Mouse (Mus musculus) intestine, postnatal 0 days (tissue): ENCODE measurements at regions not wholly inside any gene's neighbourhood (a gene's known extent, or its start where the extent isn't known, plus 50 kb on each side); places are given as distances from the start of the nearest gene placed in this dataset.
"Not testable (repeated sequence)": the region's sequence is repeated elsewhere in the genome, so short reads cannot be mapped to it uniquely, and the experiment has no call there.

Experiments
- ATAC-seq: fragments of 200-750 bp; cut with Nextera tagmentation; 2 replicates; pipeline ENCODE4 v1.8.0; 2017; ENCODE audit warnings: mild to moderate bottlenecking, moderate TSS enrichment, moderate library complexity
- H3K27ac ChIP-seq: fragments of 300-500 bp; sonication (generic); 2 replicates; pipeline ENCODE4 v1.5.1; 2014; ENCODE audit warnings: mild to moderate bottlenecking, low read depth, low read length, moderate library complexity
- H3K27me3 ChIP-seq: fragments of 300-500 bp; sonication (generic); replicated peaks from 2 replicates; pipeline ENCODE4 v1.6.1; 2014; ENCODE audit warnings: low read length, mixed read lengths; ENCODE audit not compliant: control insufficient read depth, insufficient read depth
- H3K36me3 ChIP-seq: fragments of 300-500 bp; sonication (generic); 2 replicates; pipeline ENCODE4 v1.6.1; 2014; ENCODE audit warnings: mild to moderate bottlenecking, moderate library complexity; ENCODE audit not compliant: control insufficient read depth, insufficient read depth
- H3K4me1 ChIP-seq: fragments of 300-500 bp; sonication (generic); replicated peaks from 2 replicates; pipeline ENCODE4 v1.6.1; 2014; ENCODE audit warnings: antibody characterized with exemption, low read length, mixed read lengths; ENCODE audit not compliant: control insufficient read depth, insufficient read depth
- H3K4me2 ChIP-seq: fragments of 300-500 bp; sonication (generic); replicated peaks from 2 replicates; pipeline ENCODE4 v1.6.1; 2014; ENCODE audit warnings: low read depth, mild to moderate bottlenecking, moderate library complexity
- H3K4me3 ChIP-seq: fragments of 300-500 bp; sonication (generic); 2 replicates; pipeline ENCODE4 v1.5.1; 2014; ENCODE audit warnings: low read depth, low read length
- H3K9ac ChIP-seq: fragments of 300-500 bp; sonication (generic); 2 replicates; pipeline ENCODE4 v1.6.1; 2014; ENCODE audit warnings: mild to moderate bottlenecking, low read depth, low read length
- H3K9me3 ChIP-seq: fragments of 300-500 bp; sonication (generic); 2 replicates; pipeline ENCODE4 v1.6.1; 2016; ENCODE audit warnings: mixed run types; ENCODE audit not compliant: control insufficient read depth
- CTCF ChIP-seq: sonication (generic); IDR thresholded peaks from 2 replicates; pipeline ENCODE4 v1.5.1; 2016; ENCODE audit warnings: low read depth, mild to moderate bottlenecking, control low read depth, antibody characterized with exemption, moderate library complexity
- WGBS: fragments of 180-500 bp; shearing (Covaris S2); extraction: QIAGEN DNeasy Blood & Tissue Kit; methylation state at CpG from one replicate; pipeline ENCODE4 v1.1.7; 2014; 5-methylcytosine and 5-hydroxymethylcytosine counted together

- no peak for ATAC-seq
- no peak overlapping the region for H3K4me2 ChIP-seq
- no peaks in the 10 kb centered on the region for H3K4me1 ChIP-seq
- H3K27ac ChIP-seq = no peak overlapping the region
- no peaks in the 10 kb centered on the region for H3K36me3 ChIP-seq
- H3K9me3 ChIP-seq = no peaks in the 10 kb centered on the region
- no peak for TF ChIP-seq CTCF
- WGBS = 68% methylated on average over 9 of the region's 9 CpGs
- no peak overlapping the region for H3K9ac ChIP-seq
- H3K27me3 ChIP-seq = no peaks in the 10 kb centered on the region
- no peak overlapping the region for H3K4me3 ChIP-seq
These were observed 249.2 kb downstream of the Gxylt1 start for GRCm38 (mm10) chr15:93025791-93026190.

DNA sequence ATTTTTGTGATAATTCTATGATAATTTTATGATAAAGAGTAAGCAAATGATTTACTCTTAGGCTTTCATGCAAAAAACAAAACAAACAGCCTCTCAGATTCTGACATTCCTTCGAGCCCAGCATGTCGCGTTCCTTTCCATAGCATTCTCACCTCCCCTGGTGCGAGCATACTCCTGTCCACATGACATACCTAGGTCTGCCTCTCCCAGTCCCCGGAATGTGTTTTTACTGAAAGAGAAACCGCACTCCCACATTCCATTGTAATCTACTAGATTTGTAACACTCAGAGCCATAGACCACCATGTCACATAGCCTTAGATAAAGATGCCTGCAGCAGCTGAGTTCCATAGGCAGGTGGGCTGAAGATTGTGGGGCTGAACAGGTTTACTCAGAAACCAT is 250.8 kb downstream of the Gxylt1 start:
- no peak overlapping the region for H3K4me2 ChIP-seq
- no peaks in the 10 kb centered on the region for H3K27me3 ChIP-seq
- ATAC-seq = no peak
- 33% methylated on average over 6 of the region's 6 CpGs for WGBS
- no peak for TF ChIP-seq CTCF
- H3K4me1 ChIP-seq = no peaks in the 10 kb centered on the region
- no peaks in the 10 kb centered on the region for H3K9me3 ChIP-seq
- H3K27ac ChIP-seq = no peak overlapping the region
- no peak overlapping the region for H3K4me3 ChIP-seq
- H3K36me3 ChIP-seq = no peaks in the 10 kb centered on the region
- no peak overlapping the region for H3K9ac ChIP-seq

GRCm38 (mm10) chr15:93011166-93011565 is 263.8 kb downstream of the Gxylt1 start:
- Histone ChIP-seq H3K4me1 (no peaks in the 10 kb centered on the region), H3K4me2 (no peak overlapping the region), H3K9ac (no peak overlapping the region), H3K4me3 (no peak overlapping the region), H3K9me3 (no peaks in the 10 kb centered on the region), H3K27ac (no peak overlapping the region), H3K27me3 (no peaks in the 10 kb centered on the region), H3K36me3 (no peaks in the 10 kb centered on the region)
- TF ChIP-seq CTCF = no peak
- no peak for ATAC-seq
- 83% methylated on average over 5 of the region's 5 CpGs for WGBS

DNA sequence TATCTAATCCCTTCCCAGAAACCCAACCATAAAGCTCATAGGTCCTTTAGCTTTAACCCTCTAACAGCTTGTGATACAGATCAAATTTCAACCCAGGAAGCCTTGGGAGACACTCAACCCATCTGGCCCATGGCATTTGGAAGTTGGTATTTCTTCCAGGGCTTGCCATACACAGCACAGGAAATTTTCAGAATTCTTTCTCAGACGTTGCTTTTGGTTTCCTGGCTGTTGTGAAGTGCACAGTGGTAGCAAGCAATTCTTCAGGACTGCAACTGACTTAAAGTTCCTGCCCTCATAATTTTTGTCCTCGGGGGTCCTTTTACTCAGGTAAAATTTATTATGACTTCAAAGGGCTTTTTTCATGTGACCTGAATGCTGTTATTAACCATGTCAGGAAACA is 264.4 kb downstream of the Gxylt1 start:
- WGBS = 41% methylated on average over 2 of the region's 2 CpGs
- Histone ChIP-seq H3K4me2 (no peak overlapping the region), H3K4me3 (no peak overlapping the region), H3K9ac (no peak overlapping the region), H3K36me3 (no peaks in the 10 kb centered on the region), H3K27ac (no peak overlapping the region), H3K27me3 (no peaks in the 10 kb centered on the region), H3K4me1 (no peaks in the 10 kb centered on the region), H3K9me3 (no peaks in the 10 kb centered on the region)
- no peak for TF ChIP-seq CTCF
- no peak for ATAC-seq

DNA sequence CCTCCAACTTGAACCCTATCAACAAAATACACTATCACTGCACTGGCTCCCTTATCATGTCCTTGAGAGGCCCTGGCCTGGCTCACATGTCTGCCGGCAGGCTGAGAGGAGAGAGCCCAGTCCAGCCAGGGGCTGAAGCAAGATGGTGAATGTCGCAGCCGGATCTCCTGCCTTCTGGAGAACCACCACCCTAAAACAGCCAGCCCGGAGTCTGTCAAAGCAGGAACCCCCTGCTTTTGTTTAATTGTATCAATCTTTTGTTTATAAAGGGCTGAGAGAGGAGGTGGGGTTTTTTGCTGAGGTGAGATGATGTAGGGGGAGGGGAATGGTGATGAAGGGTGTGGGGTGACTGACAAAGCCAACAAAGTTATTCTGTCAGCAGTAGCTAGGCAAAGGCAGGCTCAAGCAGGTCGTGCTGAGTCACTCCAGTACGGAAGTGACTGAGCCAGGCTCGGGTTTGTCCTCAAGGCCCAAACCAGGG is 269.2 kb downstream of the Gxylt1 start:
- Histone ChIP-seq H3K4me3 (no peak overlapping the region), H3K27me3 (no peaks in the 10 kb centered on the region), H3K9ac (no peak overlapping the region), H3K9me3 (no peaks in the 10 kb centered on the region), H3K27ac (no peak overlapping the region), H3K4me1 (no peaks in the 10 kb centered on the region), H3K36me3 (no peaks in the 10 kb centered on the region), H3K4me2 (no peak overlapping the region)
- WGBS = 25% methylated on average over 7 of the region's 7 CpGs
- no peak for TF ChIP-seq CTCF
- ATAC-seq = 0 out of 2 replicates have a peak, but pooled peaks have one; percentile 19

DNA sequence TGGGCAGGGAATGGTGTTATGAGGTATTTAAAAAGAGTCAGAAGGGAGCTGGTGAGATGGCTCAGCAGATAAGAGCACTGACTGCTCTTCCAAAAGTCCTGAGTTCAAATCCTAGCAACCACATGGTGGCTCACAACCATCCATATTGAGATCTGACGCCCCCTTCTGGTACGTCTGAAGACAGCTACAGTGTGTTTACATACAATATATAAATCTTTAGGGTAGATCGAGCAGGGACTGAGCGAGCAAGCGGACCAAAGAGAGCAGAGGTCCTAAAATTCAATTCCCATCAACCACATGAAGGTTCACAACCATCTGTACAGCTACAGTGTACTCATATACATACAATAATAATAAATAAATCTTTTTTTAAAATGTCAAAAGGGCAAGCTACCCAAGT is 269.8 kb downstream of the Gxylt1 start:
- not testable (repeated sequence) for H3K4me2 ChIP-seq, H3K9ac ChIP-seq, ATAC-seq, H3K27me3 ChIP-seq, H3K36me3 ChIP-seq, H3K9me3 ChIP-seq, H3K4me3 ChIP-seq, H3K4me1 ChIP-seq, H3K27ac ChIP-seq
- WGBS = 83% methylated on average over 5 of the region's 5 CpGs

DNA sequence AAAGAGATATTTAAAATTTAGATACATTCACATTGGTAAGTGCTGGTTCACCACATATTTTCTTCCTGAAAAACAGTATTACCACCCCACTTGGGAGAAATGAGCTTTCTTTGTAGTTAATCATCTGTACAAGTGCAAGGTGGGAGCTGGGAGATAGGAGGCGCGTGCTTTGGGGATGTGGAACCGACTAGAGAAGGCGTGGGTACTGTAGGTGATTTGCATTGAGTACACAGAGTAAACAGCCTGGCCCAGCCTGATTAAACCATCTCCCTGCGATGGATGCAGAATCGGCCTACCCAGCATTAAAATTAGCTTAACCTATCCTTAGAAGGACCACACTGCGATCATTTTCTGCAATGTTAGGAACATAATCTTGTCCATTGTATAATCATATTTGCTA is 270.4 kb downstream of the Gxylt1 start:
- Histone ChIP-seq H3K36me3 (no peaks in the 10 kb centered on the region), H3K27ac (no peak overlapping the region), H3K27me3 (no peaks in the 10 kb centered on the region), H3K9me3 (no peaks in the 10 kb centered on the region), H3K4me1 (no peaks in the 10 kb centered on the region), H3K4me3 (no peak overlapping the region), H3K4me2 (no peak overlapping the region), H3K9ac (no peak overlapping the region)
- no peak for ATAC-seq
- WGBS = 88% methylated on average over 7 of the region's 7 CpGs
- TF ChIP-seq CTCF = no peak
